Mouse (Mus musculus): ENCODE measurements around the gene Gm45808. TPM values are rescaled to one million over a fixed set of nuclear protein-coding genes. Genes with fewer than 3 reads are reported as not detected.

The Gm45808 gene
- polyA plus RNA-seq, 1 experiment from 2014 or later, result not detected

DNA sequence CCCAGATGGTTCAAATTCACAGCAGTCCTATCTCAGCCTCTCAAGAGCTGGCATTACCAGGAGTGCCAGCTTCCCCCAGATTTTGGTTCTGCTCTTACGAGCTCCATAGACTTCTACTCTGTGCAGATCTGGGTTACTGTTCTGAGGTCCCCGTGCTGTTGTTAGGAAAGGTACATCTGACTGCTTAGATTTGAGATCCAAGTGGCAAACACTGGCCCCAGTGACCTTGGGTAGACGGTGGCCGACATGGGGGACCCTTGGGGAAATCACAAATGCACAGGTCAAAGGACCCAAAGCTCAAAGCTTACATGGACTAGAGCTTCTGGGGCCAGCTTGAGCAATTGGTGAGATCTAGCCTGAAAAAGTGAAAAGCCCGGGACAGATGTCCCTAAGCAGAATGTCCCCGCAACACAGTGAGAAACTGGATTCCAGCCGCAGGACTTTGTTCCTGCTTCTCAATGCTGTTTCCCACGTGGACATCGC lies 29.8 kb downstream of the Gm45808 start:
- H3K36me3 ChIP-seq (ENCODE audit: control insufficient read depth, insufficient read depth, low read length), result peaks cover 26% of the 10 kb centered on the region; the same call in 1 of the 2 replicates
- no peak for ATAC-seq (ENCODE audit: insufficient number of reproducible peaks, low FRiP score, low TSS enrichment, low read depth)
- peaks cover 23% of the 10 kb centered on the region for H3K4me1 ChIP-seq (ENCODE audit: control insufficient read depth, insufficient read depth, low read length)
- no peaks in the 10 kb centered on the region for H3K9me3 ChIP-seq (ENCODE audit: control insufficient read depth, low read length)
- no peak for DNase-seq (ENCODE audit: low spot score)
- H3K27ac ChIP-seq (replicated peaks; ENCODE audit: low read depth, low read length), result no peak overlapping the region
- no peaks in the 10 kb centered on the region for H3K27me3 ChIP-seq (ENCODE audit: control insufficient read depth, insufficient read depth, low read length)
- no peak overlapping the region for H3K9ac ChIP-seq (ENCODE audit: low read length)
- WGBS, result 59% methylated on average over 9 of the region's 9 CpGs
- no peak overlapping the region for H3K4me3 ChIP-seq (ENCODE audit: low read depth, low read length)
- H3K4me2 ChIP-seq (ENCODE audit: low read depth, severe bottlenecking), result peak overlapping the region; percentile 20

DNA sequence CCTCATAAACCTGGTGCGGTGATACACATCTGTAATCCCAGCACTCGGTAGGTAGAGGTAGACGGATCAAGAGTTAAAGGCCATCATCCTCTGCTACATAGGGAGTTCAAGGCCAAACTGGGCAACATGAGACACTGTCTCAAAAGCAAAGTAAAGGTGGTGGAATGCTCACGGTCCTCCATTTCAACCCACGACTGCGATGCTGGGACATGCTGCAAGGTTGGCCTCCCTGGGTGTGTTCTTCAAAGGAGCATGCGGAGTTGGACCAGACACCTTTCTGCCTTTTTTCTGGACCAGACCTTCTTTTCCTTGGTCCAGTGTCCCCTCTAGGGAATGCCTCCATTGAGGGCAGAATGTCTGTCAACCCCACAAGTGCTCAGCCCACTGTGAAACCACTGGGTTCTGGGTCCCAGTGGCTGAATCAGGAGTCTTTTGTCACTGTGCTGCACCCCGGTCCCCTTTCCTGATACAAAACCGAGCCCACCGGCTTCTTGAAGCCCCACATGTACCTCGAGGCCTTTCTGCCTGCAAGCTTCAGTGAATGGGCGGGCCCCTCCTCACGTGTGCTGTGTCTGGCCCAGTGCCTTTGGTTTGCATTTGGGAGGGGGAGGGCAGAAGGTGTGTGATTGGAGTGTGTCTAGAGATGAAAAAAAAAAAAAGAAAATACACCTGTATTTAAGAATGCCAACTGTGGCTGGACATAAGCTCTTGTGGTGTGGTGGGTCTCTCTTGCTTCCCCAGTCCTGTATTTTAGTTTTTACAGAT lies 30.5 kb downstream of the Gm45808 start:
- no peak overlapping the region for H3K27ac ChIP-seq (replicated peaks; ENCODE audit: low read depth, low read length)
- ATAC-seq (ENCODE audit: insufficient number of reproducible peaks, low FRiP score, low TSS enrichment, low read depth) (no peak), DNase-seq (ENCODE audit: low spot score) (no peak)
- no peaks in the 10 kb centered on the region for H3K9me3 ChIP-seq (ENCODE audit: control insufficient read depth, low read length)
- 73% methylated on average over 13 of the region's 13 CpGs for WGBS
- no peak overlapping the region for H3K4me3 ChIP-seq (ENCODE audit: low read depth, low read length)
- H3K36me3 ChIP-seq (ENCODE audit: control insufficient read depth, insufficient read depth, low read length), result peaks cover 26% of the 10 kb centered on the region; the same call in 1 of the 2 replicates
- peaks cover 20% of the 10 kb centered on the region for H3K4me1 ChIP-seq (ENCODE audit: control insufficient read depth, insufficient read depth, low read length)
- no peaks in the 10 kb centered on the region for H3K27me3 ChIP-seq (ENCODE audit: control insufficient read depth, insufficient read depth, low read length)
- no peak overlapping the region for H3K9ac ChIP-seq (ENCODE audit: low read length)
- no peak overlapping the region for H3K4me2 ChIP-seq (ENCODE audit: low read depth, severe bottlenecking)

DNA sequence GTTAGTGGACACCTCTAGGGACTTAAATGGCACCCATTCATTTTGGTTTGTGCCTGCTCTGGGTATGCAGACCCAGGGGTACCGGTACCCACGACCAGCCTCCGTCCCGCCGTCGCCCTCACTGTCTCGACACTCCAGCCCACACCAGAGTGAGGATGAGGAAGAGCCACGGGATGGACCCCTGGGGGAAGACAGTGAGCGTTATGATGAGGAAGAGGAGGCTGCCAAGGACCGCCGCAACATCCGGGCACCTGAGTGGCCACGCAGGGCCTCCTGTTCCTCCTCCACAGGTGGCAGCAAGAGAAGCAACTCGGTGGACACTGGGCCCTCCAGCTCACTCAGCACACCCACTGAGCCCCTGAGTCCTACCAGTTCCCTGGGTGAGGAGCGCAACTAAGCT lies 31.6 kb downstream of the Gm45808 start:
- WGBS, result 90% methylated on average over 15 of the region's 15 CpGs
- Histone ChIP-seq H3K4me1 (ENCODE audit: control insufficient read depth, insufficient read depth, low read length) (peaks cover 18% of the 10 kb centered on the region), H3K4me2 (ENCODE audit: low read depth, severe bottlenecking) (no peak overlapping the region), H3K36me3 (ENCODE audit: control insufficient read depth, insufficient read depth, low read length) (peaks cover 26% of the 10 kb centered on the region; the same call in 1 of the 2 replicates), H3K4me3 (ENCODE audit: low read depth, low read length) (no peak overlapping the region), H3K9ac (ENCODE audit: low read length) (no peak overlapping the region), H3K27me3 (ENCODE audit: control insufficient read depth, insufficient read depth, low read length) (no peaks in the 10 kb centered on the region), H3K27ac (replicated peaks; ENCODE audit: low read depth, low read length) (no peak overlapping the region), H3K9me3 (ENCODE audit: control insufficient read depth, low read length) (no peaks in the 10 kb centered on the region)
- no peak for DNase-seq (ENCODE audit: low spot score)
- no peak for ATAC-seq (ENCODE audit: insufficient number of reproducible peaks, low FRiP score, low TSS enrichment, low read depth)

DNA sequence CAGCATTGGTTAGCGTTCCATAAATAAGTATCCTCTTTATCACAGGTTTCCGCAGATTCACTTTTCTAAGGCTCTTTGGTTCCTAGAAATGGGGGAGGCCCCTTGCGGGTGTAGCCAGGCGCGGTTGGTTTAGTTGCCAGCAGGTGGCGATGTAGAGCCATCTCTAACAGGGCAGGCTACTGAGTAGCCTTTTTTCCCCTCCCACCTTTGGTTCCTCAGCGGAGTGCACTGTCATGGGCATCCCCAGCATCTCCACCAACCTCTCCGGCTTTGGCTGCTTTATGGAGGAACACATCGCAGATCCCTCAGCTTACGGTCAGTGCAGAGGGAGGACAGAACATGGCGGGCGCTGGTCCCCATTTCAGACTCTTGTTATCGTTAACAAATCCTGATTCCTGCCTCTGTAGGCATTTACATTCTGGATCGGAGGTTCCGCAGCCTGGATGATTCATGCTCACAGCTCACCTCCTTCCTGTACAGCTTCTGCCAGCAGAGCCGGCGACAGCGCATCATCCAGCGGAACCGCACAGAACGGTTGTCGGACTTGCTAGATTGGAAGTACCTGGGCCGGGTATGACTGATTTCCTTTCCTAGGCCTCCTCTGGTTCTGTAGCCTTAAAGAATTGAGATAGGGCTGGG lies 35.1 kb downstream of the Gm45808 start:
- H3K4me2 ChIP-seq (ENCODE audit: low read depth, severe bottlenecking), result no peak overlapping the region
- no peak overlapping the region for H3K9ac ChIP-seq (ENCODE audit: low read length)
- peaks cover 14% of the 10 kb centered on the region; the same call in 1 of the 2 replicates for H3K36me3 ChIP-seq (ENCODE audit: control insufficient read depth, insufficient read depth, low read length)
- no peaks in the 10 kb centered on the region for H3K4me1 ChIP-seq (ENCODE audit: control insufficient read depth, insufficient read depth, low read length)
- ATAC-seq (ENCODE audit: insufficient number of reproducible peaks, low FRiP score, low TSS enrichment, low read depth) (peak; percentile 42; the same call in 1 of the 2 replicates), DNase-seq (ENCODE audit: low spot score) (peak; percentile 88)
- no peaks in the 10 kb centered on the region for H3K9me3 ChIP-seq (ENCODE audit: control insufficient read depth, low read length)
- H3K27me3 ChIP-seq (ENCODE audit: control insufficient read depth, insufficient read depth, low read length), result no peaks in the 10 kb centered on the region
- H3K4me3 ChIP-seq (ENCODE audit: low read depth, low read length), result no peak overlapping the region
- WGBS, result 52% methylated on average over 23 of the region's 23 CpGs
- H3K27ac ChIP-seq (replicated peaks; ENCODE audit: low read depth, low read length), result no peak overlapping the region

DNA sequence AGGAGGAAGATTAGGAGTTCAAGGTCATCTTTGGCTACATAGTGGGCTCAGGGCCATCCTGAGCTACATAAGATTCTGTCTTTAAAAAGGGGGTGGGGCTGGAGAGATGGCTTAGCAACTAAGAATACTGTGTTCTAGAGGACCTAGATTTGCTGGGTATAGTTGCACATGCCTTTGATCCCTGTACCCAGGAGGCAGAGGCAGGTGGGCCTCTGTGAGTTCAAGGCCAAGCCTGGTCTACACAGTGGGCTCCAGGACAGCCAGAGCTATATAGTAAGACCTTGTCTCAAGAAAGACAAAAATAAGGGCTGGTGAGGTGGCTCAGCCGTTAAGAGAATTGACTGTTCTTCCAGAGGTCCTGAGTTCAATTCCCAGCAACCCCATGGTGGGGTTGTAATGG lies 36.6 kb downstream of the Gm45808 start:
- Histone ChIP-seq H3K36me3 (ENCODE audit: control insufficient read depth, insufficient read depth, low read length) (peaks cover 8% of the 10 kb centered on the region; the same call in 1 of the 2 replicates), H3K27ac (replicated peaks; ENCODE audit: low read depth, low read length) (no peak overlapping the region), H3K4me3 (ENCODE audit: low read depth, low read length) (no peak overlapping the region), H3K27me3 (ENCODE audit: control insufficient read depth, insufficient read depth, low read length) (no peaks in the 10 kb centered on the region), H3K9me3 (ENCODE audit: control insufficient read depth, low read length) (no peaks in the 10 kb centered on the region), H3K9ac (ENCODE audit: low read length) (no peak overlapping the region), H3K4me2 (ENCODE audit: low read depth, severe bottlenecking) (no peak overlapping the region), H3K4me1 (ENCODE audit: control insufficient read depth, insufficient read depth, low read length) (no peaks in the 10 kb centered on the region)
- DNase-seq (ENCODE audit: low spot score) (no peak), ATAC-seq (ENCODE audit: insufficient number of reproducible peaks, low FRiP score, low TSS enrichment, low read depth) (no peak)
- WGBS, result 82% methylated on average over 1 of the region's 1 CpGs

DNA sequence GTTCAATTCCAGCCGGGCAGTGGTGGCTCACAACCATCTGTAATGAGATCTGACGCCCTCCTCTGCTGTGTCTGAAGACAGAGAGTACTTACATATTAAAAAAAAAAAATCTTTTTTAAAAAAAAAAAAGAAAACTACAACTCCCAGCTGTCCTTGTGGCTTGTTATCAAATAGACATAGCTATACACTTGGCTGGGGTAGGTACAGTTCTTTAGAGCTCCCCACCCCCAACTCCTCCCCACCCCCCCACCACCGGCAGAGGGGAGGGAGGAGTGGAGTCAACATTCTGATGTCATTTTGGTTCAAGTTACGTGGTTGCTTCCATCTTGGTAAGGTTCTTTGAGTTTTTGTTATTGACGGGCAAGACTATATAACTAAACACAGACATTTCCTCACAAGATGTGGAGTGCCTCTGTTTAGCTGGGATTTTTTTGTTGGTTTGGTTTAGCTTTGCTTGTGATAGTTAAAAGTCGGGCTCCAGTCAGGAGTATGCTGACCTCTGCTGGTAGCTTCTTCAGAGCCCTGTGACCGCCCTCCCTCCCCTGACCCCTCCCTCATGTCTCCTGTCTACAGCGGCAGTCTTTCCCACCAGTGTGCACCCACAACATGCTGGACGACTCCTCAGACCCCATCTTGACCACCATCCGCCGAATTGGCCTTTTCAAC lies 39.2 kb downstream of the Gm45808 start:
- Histone ChIP-seq H3K27me3 (ENCODE audit: control insufficient read depth, insufficient read depth, low read length) (no peaks in the 10 kb centered on the region), H3K27ac (replicated peaks; ENCODE audit: low read depth, low read length) (no peak overlapping the region)

DNA sequence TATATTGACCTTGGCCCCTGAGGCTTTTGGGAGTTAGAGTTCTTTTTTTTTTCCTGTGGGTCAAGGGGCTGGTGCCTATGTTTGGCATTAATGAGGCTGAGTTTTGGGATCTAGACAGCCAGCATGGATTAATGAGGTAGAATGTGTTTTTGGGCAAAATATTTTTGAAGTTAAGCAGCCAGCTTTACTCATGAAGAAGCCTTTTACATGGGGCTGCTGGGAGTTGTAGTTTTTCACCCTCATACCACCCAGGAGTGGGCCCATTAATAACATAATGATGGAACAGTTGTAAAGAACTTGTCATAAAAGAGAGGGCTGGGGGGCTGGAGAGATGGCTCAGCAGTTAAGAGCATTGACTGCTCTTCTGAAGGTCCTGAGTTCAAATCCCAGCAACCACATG lies 40.0 kb downstream of the Gm45808 start:
- Histone ChIP-seq H3K4me1 (ENCODE audit: control insufficient read depth, insufficient read depth, low read length) (no peaks in the 10 kb centered on the region), H3K27ac (replicated peaks; ENCODE audit: low read depth, low read length) (no peak overlapping the region), H3K27me3 (ENCODE audit: control insufficient read depth, insufficient read depth, low read length) (no peaks in the 10 kb centered on the region), H3K36me3 (ENCODE audit: control insufficient read depth, insufficient read depth, low read length) (peaks cover 7% of the 10 kb centered on the region; the same call in 1 of the 2 replicates), H3K9me3 (ENCODE audit: control insufficient read depth, low read length) (no peaks in the 10 kb centered on the region), H3K4me3 (ENCODE audit: low read depth, low read length) (no peak overlapping the region), H3K4me2 (ENCODE audit: low read depth, severe bottlenecking) (no peak overlapping the region), H3K9ac (ENCODE audit: low read length) (no peak overlapping the region)
- ATAC-seq (ENCODE audit: insufficient number of reproducible peaks, low FRiP score, low TSS enrichment, low read depth) (no peak), DNase-seq (ENCODE audit: low spot score) (no peak)

More for the DNA sequence above, 39.2 kb downstream of the Gm45808 start:
- Histone ChIP-seq H3K4me2 (ENCODE audit: low read depth, severe bottlenecking) (no peak overlapping the region), H3K9me3 (ENCODE audit: control insufficient read depth, low read length) (no peaks in the 10 kb centered on the region), H3K36me3 (ENCODE audit: control insufficient read depth, insufficient read depth, low read length) (peaks cover 7% of the 10 kb centered on the region; the same call in 1 of the 2 replicates), H3K4me3 (ENCODE audit: low read depth, low read length) (no peak overlapping the region), H3K9ac (ENCODE audit: low read length) (no peak overlapping the region), H3K4me1 (ENCODE audit: control insufficient read depth, insufficient read depth, low read length) (no peaks in the 10 kb centered on the region)
- DNase-seq (ENCODE audit: low spot score) (peak; percentile 49), ATAC-seq (ENCODE audit: insufficient number of reproducible peaks, low FRiP score, low TSS enrichment, low read depth) (no peak)
- 30% methylated on average over 11 of the region's 11 CpGs for WGBS
